Mouse (Mus musculus) lung, adult 2 months (tissue): ENCODE results near the gene Rfx4. TPM values are rescaled to one million over a fixed set of nuclear protein-coding genes. Genes with fewer than 3 reads are reported as not detected.

ENCODE experiments used
- DNase-seq: peaks from one replicate; pipeline ENCODE4 v3.0.0; 2022
- H3K4me1 ChIP-seq: fragments of 200-500 bp; 2 replicates; pipeline ENCODE4 v1.6.1; 2011; ENCODE audit warnings: low read length; ENCODE audit not compliant: control insufficient read depth, insufficient read depth
- H3K4me3 ChIP-seq: fragments of 200-500 bp; replicated peaks from 2 replicates; pipeline ENCODE3; 2011; ENCODE audit warnings: low read depth, mild to moderate bottlenecking, control low read depth, low read length; ENCODE audit errors: extremely low read depth
- CTCF ChIP-seq: fragments of 200-500 bp; IDR thresholded peaks from 2 replicates; pipeline ENCODE4 v1.5.1; 2011; ENCODE audit warnings: mild to moderate bottlenecking, low read length, control low read depth; ENCODE audit not compliant: insufficient read depth
- POLR2A ChIP-seq: fragments of 200-500 bp; IDR thresholded peaks from 2 replicates; pipeline ENCODE4 v1.6.1; 2011; ENCODE audit warnings: low read depth, mild to moderate bottlenecking, control low read depth, low read length, borderline replicate concordance; ENCODE audit errors: extremely low read depth
- WGBS: fragments of 180-500 bp; shearing (Covaris S2); methylation state at CpG from one replicate; pipeline ENCODE4 v1.1.7; 2018; 5-methylcytosine and 5-hydroxymethylcytosine counted together
- polyA plus RNA-seq: library from polyadenylated mRNA; depleted of rRNA; stranded (reverse); fragments of >200 nt; gene quantifications from 2 replicates; pipeline ENCODE4 v1.2.3, GENCODE M21; 2012

Rfx4 gene
- polyA plus RNA-seq, 1 experiment, result 0.13 TPM

- no peak for DNase-seq
- 79% methylated on average over 6 of the region's 6 CpGs for WGBS
- peaks cover 7% of the 10 kb centered on the region; the same call in 1 of the 2 replicates for H3K4me1 ChIP-seq
- H3K4me3 ChIP-seq, result no peak overlapping the region
- TF ChIP-seq CTCF, result no peak
- no peak for TF ChIP-seq POLR2A
Observed at GRCm38 (mm10) chr10:84915476-84915875, 159.6 kb downstream of the Rfx4 start.

- peak; percentile 100 for DNase-seq
- Histone ChIP-seq H3K4me1 (peaks cover 7% of the 10 kb centered on the region; the same call in 1 of the 2 replicates), H3K4me3 (peak within 1 kb of the TSS; percentile 74)
- TF ChIP-seq CTCF, result no peak
- TF ChIP-seq POLR2A, result peak; percentile 71; the same call in 1 of the 2 replicates
- under 1% methylated on average over 50 of the region's 51 CpGs for WGBS
Observed at GRCm38 (mm10) chr10:84916810-84917730, 161.2 kb downstream of the Rfx4 start, which contains the start of gene Ric8b. Gene Ric8b, plus strand, starts transcription at chr10:84917616.

- TF ChIP-seq CTCF, result no peak
- TF ChIP-seq POLR2A, result no peak
- no peak for DNase-seq
- Histone ChIP-seq H3K4me1 (peaks cover 7% of the 10 kb centered on the region; the same call in 1 of the 2 replicates), H3K4me3 (peak overlapping the region; percentile 74)
- 1% methylated on average over 27 of the region's 27 CpGs for WGBS
Observed at GRCm38 (mm10) chr10:84917731-84918095, 161.9 kb downstream of the Rfx4 start.

- 76% methylated on average over 7 of the region's 7 CpGs for WGBS
- DNase-seq, result no peak
- no peak for TF ChIP-seq POLR2A
- Histone ChIP-seq H3K4me1 (no peaks in the 10 kb centered on the region), H3K4me3 (no peak overlapping the region)
Observed at GRCm38 (mm10) chr10:84926336-84926735, 170.5 kb downstream of the Rfx4 start.

- TF ChIP-seq CTCF (no peak), POLR2A (no peak)
- H3K4me1 ChIP-seq, result no peaks in the 10 kb centered on the region
- H3K4me3 ChIP-seq, result no peak overlapping the region
- no peak for DNase-seq
- WGBS, result 86% methylated on average over 4 of the region's 4 CpGs
Observed at GRCm38 (mm10) chr10:84926885-84927284, 171.0 kb downstream of the Rfx4 start.

- Histone ChIP-seq H3K4me3 (no peak overlapping the region), H3K4me1 (no peaks in the 10 kb centered on the region)
- 88% methylated on average over 4 of the region's 4 CpGs for WGBS
- no peak for DNase-seq
- TF ChIP-seq POLR2A (no peak), CTCF (no peak)
Observed at GRCm38 (mm10) chr10:84928465-84928864, 172.6 kb downstream of the Rfx4 start.

GRCm38 (mm10) chr10:84935553-84936209 is 179.8 kb downstream of the Rfx4 start:
- 84% methylated on average over 7 of the region's 7 CpGs for WGBS
- Histone ChIP-seq H3K4me1 (no peaks in the 10 kb centered on the region), H3K4me3 (no peak overlapping the region)
- DNase-seq, result no peak
- TF ChIP-seq POLR2A, result no peak
- TF ChIP-seq CTCF, result no peak

GRCm38 (mm10) chr10:84936832-84937515 is 181.1 kb downstream of the Rfx4 start:
- WGBS, result 76% methylated on average over 4 of the region's 4 CpGs
- TF ChIP-seq POLR2A, result no peak
- no peak for TF ChIP-seq CTCF
- DNase-seq, result no peak
- no peaks in the 10 kb centered on the region for H3K4me1 ChIP-seq
- H3K4me3 ChIP-seq, result no peak overlapping the region

GRCm38 (mm10) chr10:84938094-84938820 is 182.4 kb downstream of the Rfx4 start:
- no peak for DNase-seq
- H3K4me3 ChIP-seq, result no peak overlapping the region
- H3K4me1 ChIP-seq, result no peaks in the 10 kb centered on the region
- TF ChIP-seq POLR2A (no peak), CTCF (no peak)
- WGBS, result 76% methylated on average over 14 of the region's 14 CpGs
